Mouse (Mus musculus): ENCODE measurements around the gene Tgfb1i1.

DNA sequence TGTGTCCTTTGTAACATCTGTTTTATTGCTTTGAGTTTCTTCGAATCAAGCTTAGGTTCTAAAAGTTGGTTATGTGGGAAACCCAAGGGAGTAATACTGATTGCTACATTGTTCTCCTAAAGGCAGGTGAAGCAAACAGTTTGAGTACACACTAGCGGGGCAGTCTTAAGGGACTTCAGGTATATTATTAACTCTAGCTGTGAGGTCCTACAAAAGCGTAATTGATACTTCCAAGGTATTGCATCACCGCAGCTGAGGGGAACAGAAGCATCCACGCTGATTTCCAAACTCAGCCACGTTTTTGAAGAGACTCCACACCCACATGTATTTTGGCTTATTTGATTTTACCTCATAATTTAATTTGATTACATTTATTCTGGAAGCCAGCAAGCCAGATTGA, 57.6 kb downstream of the Tgfb1i1 start:
- no peak for TF ChIP-seq CTCF (IDR thresholded peaks at IDR 0.05; ENCODE audit: extremely low read depth, insufficient read length, insufficient replicate concordance, low read depth, low read length)
- no peak for TF ChIP-seq POLR2A (IDR thresholded peaks at IDR 0.05; ENCODE audit: low read depth, low read length)
